Mouse (Mus musculus): ENCODE data around the gene Baz1b. TPM values are rescaled to one million over a fixed set of nuclear protein-coding genes. Genes with fewer than 3 reads are reported as not detected.

Gene Baz1b
- total RNA-seq, 2 experiments from 2014 or later: 29.0 to 39.2 TPM

DNA sequence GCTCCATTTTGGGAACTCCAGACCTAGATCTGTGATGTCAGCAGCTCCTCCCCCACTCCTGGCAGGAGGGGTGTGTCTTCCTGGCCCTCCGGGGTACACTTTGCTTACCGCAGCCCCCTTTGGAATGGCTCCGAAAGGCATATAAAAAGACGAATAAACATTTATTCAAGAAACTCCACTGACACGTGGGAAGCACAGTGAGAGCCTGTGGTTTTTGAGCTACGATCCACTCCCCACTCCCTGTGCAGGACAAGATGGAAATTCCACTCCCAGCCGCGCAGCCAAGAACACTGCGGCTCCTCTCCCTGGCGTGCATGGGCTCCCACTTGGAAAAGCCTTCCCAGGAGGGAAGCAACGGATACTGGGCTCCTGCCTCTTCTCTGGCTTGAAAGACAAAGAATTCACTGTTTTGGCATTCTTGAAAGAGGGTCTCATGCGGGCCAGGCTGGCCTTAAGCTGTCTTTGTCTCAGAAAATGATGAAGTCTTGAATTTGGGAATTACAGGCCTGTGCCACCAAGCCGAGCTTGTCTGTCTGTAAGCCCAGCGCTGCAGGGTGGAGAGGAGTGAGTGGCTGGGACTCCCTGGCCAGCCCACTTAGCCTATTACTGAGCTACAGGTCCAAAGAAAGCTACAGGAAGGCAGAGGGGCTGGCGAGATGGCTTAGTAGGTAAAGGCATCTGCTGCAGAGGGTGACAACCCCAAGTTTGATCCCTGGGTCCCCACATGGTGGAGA lies 87.8 kb downstream of the Baz1b start:
- DNase-seq: no peak

DNA sequence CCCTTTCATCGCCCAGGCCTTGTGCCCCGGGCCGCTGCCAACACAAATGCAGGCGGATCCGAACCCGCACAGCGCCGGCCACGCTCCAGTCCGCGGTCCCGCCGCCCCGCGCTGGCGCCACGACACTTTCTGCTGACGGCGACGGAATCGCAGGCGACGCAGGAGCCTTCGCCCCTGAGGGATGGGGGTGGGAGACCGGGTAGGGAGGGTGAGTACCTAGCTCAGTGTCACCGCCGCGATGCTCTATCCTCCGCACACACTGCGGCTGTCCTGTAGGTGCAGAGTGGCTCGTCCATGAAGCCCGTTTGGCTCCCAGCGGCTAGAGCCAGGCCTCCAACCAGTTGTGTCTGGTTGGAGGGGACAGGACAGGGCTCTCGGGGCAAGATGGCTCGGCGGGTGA lies 89.5 kb downstream of the Baz1b start:
- DNase-seq: no peak

DNA sequence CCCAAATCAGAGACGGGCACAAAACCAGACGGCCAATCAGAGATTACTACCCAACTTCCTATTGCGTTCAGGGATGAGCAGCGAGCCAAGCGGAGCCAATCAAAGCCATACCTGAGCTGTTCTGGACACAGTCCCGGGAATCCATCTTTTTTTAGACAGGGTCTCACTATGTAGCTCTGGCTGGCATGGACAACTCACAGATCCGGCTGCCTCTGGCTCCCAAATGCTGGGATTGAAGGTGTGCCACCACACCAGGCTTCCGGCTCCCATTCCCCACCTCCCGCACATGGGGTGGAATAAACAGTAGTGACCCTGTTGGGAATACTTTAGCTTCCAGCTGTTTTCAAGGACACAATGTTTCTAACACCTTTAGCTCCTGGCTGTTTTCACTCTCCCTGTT lies 93.2 kb downstream of the Baz1b start:
- DNase-seq: no peak

DNA sequence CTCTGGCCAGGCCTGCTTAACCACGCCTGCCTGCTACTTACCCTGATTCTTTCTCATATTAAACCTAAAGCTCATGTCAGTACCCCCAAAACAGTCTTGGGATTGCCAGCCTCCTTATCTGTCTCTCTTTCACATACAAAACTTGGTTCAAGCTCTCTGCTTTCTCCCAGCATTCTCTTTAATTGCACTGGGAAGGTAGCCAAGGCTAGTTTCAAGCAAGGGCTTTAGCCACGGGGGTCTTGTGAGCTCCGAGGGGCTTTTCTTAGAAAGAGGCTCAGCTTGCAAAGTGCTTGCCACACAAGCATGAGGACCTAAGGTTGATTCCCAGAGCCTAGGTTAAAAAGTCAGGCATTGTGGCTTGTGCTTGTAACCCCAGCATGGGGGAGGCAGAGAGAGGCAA lies 98.1 kb downstream of the Baz1b start:
- DNase-seq: no peak

DNA sequence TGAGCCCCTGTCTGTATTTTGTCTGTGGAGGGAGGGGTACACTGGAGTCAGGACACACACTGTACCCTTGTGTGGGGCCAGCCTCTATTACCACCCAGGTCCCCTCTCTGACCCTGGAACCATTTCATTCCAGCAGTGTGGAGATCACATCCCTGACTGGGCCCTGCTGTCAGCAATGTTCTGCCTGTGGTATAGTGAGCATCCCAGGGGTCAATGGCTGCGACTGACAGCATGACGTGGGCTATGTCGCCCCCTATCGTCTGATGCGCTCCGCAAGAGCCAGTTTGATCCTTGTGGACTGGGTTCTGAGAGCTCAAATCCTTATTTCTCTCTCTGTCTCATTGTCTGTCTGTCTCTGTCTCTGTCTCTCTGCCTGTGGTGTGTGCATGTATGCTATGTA lies 99.1 kb downstream of the Baz1b start:
- peak; percentile 86 for DNase-seq

DNA sequence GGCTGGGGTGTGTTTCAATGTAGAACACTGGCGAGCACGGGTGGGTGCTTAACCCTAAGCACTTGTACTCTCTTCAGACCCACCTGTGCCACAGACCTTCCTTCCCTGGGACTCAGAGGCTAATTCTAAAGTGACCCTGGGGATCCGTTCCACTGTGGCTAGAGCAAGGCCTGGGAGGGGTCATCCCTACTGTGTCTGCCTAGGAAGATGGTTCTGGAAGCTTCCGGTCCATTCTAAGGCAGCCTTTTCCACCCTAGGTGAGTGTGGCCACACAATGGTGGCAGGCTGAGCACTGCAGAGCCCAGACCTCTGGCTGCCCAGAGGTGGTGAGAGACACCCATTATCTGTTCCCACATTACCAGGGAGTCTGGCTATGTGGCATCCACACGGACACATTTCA lies 99.9 kb downstream of the Baz1b start:
- DNase-seq: no peak

DNA sequence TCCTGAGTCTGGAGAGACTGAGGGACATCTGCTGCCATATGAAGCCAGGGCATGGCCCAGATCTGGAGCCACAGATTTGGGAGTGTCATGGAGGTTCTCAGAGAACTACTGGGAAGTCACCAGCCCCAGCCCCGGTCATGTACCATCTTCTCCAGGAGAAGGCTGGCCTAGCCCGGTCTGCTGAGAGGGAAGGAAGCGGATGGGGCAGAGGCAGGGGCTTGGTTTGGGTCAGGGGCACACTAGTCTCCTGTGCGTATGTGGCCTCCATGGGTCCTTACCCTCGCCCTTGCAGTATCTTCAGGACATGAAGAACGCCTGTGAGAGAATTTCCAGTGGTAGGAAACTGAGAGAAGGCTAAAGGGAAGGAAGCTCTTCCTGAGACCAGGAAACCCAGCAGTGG lies 103.6 kb downstream of the Baz1b start:
- DNase-seq: no peak

DNA sequence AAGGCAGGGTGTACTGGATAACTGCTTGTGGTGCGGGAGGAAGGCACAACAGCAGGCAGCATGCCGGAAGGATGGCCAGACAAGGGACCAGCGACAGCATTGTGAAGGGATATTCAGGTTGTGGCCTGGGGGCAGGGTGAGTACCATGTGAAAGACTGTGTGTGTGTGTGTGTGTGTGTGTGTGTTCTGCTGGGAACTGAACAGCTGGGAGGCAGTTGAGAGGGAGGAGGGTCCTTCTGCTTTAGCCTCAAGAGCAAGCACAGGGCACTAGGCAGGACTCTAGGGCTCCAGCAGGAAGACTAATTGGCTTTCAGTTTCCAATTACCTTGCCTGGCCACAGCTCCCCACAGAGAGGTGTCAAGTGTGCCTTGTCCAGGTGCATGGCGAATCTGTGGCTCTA lies 104.1 kb downstream of the Baz1b start:
- no peak for DNase-seq

DNA sequence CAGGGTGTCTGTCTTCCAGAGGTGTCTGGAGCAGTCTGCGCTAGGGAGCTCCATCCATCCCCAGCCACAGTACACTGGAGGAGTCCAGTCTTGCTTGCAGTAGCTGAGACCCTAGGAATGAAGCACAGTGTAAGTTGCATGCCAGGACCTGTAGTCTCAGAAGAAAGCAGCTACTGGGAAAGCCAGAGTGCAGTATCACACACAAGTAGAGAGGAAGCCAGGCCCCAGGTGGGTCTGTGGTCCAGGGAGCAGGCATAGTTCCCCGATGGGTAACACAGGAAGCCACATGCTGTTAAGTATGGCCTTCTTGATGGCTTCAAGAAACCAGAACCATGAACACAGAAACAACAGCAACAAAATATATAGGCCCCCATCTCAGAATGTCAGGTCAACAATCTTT lies 104.9 kb downstream of the Baz1b start:
- no peak for DNase-seq

Small RNA genes within 50 kb of the gene (microRNA-seq; reads per million reads assigned to microRNA genes)
- 0 reads per million in 2 experiments for gene Gm25315

Other genes starting within 250 kb of the Baz1b start
- not detected for gene Cldn4, start 240.3 kb upstream of the Baz1b start, total RNA-seq (2021)
- not detected for gene Cldn3, start 201.1 kb upstream of the Baz1b start, total RNA-seq (2021)
- 10 to 100 TPM; 51.2 to 60.6 TPM for gene Abhd11, start 178.1 kb upstream of the Baz1b start, total RNA-seq (2021)
- 1 to 10 TPM; 2.0 to 5.1 TPM for gene Stx1a, start 163.8 kb upstream of the Baz1b start, total RNA-seq (2021)
- gene Dnajc30, start 123.1 kb upstream of the Baz1b start, total RNA-seq (2021): 10 to 100 TPM; 22.4 to 23.3 TPM
- gene Bud23, start 122.3 kb upstream of the Baz1b start, total RNA-seq (2021): 10 to 100 TPM; 28.6 to 30.3 TPM
- 1 to 10 TPM; 2.3 to 3.0 TPM for gene Vps37d, start 109.0 kb upstream of the Baz1b start, total RNA-seq (2021)
- 10 to 100 TPM; 28.4 to 32.5 TPM for gene Mlxipl, start 97.4 kb upstream of the Baz1b start, total RNA-seq (2021)
- gene Tbl2, start 37.6 kb upstream of the Baz1b start, total RNA-seq (2021): 10 to 100 TPM; 13.6 to 16.8 TPM
- 10 to 100 TPM; 28.4 to 28.9 TPM for gene Bcl7b, start 19.0 kb upstream of the Baz1b start, total RNA-seq (2021)
- gene Fzd9, start 64.0 kb downstream of the Baz1b start, total RNA-seq (2021): 1 to 10 TPM; 9.2 to 9.8 TPM
- not detected for gene Fkbp6, start 162.8 kb downstream of the Baz1b start, total RNA-seq (2021)
- gene Trim50, start 166.0 kb downstream of the Baz1b start, total RNA-seq (2021): not detected
- gene Nsun5, start 182.7 kb downstream of the Baz1b start, total RNA-seq (2021): 10 to 100 TPM in 1 of 2 experiments, 1 to 10 TPM in 1; 9.6 to 12.1 TPM
- gene Pom121, start 207.3 kb downstream of the Baz1b start, total RNA-seq (2021): 10 to 100 TPM; 11.5 to 14.9 TPM